Mouse (Mus musculus): ENCODE measurements around the gene Mroh3. TPM values are rescaled to one million over a fixed set of nuclear protein-coding genes. Genes with fewer than 3 reads are reported as not detected.
A peak's percentile ranks its signal among the peaks of the same experiment; 100 is the strongest.

The Mroh3 gene
- total RNA-seq, 2 experiments from 2014 or later = not detected

- DNase-seq = no peak
Measured at GRCm38 (mm10) chr1:136156951-136157350, 55.7 kb downstream of the Mroh3 start.

GRCm38 (mm10) chr1:136156304-136156703 lies 56.3 kb downstream of the Mroh3 start:
- no peak for DNase-seq

GRCm38 (mm10) chr1:136151371-136151770 lies 61.3 kb downstream of the Mroh3 start:
- no peak for DNase-seq

GRCm38 (mm10) chr1:136149702-136150101 lies 62.9 kb downstream of the Mroh3 start:
- no peak for DNase-seq

- no peak for DNase-seq
Measured at GRCm38 (mm10) chr1:136143514-136143913, 69.1 kb downstream of the Mroh3 start.

GRCm38 (mm10) chr1:136142336-136142735 lies 70.3 kb downstream of the Mroh3 start:
- DNase-seq = no peak

GRCm38 (mm10) chr1:136141176-136141950 lies 71.3 kb downstream of the Mroh3 start:
- no peak for DNase-seq

GRCm38 (mm10) chr1:136139990-136140640 lies 72.5 kb downstream of the Mroh3 start:
- peak; percentile 58 for DNase-seq

- no peak for DNase-seq
Measured at GRCm38 (mm10) chr1:136138191-136138830, 74.3 kb downstream of the Mroh3 start.

- no peak for DNase-seq
Measured at GRCm38 (mm10) chr1:136137575-136137974, 75.1 kb downstream of the Mroh3 start.

- no peak for DNase-seq
Measured at GRCm38 (mm10) chr1:136137071-136137531, 75.5 kb downstream of the Mroh3 start.

GRCm38 (mm10) chr1:136136547-136136946 lies 76.1 kb downstream of the Mroh3 start:
- no peak for DNase-seq

- DNase-seq = no peak
Measured at GRCm38 (mm10) chr1:136135777-136136444, 76.7 kb downstream of the Mroh3 start.

- DNase-seq = peak; percentile 29
Measured at GRCm38 (mm10) chr1:136135046-136135445, 77.6 kb downstream of the Mroh3 start.

- no peak for DNase-seq
Measured at GRCm38 (mm10) chr1:136134547-136134946, 78.1 kb downstream of the Mroh3 start.

GRCm38 (mm10) chr1:136133570-136134240 lies 78.9 kb downstream of the Mroh3 start:
- no peak for DNase-seq

GRCm38 (mm10) chr1:136132386-136133201 lies 80.0 kb downstream of the Mroh3 start:
- DNase-seq = peak; percentile 40
